Mouse (Mus musculus) spleen, adult 18-20 months (tissue): Measurements from ENCODE around the gene Hist1h3e.
"Not testable (repeated sequence)": the region's sequence is repeated elsewhere in the genome, so short reads cannot be mapped to it uniquely, and the experiment has no call there.

Experiments
- DNase-seq, 2 experiments: peaks; one replicate each; pipeline ENCODE4 v3.0.0; 2022; ENCODE audit warnings: mixed read lengths in 2 of 2

Gene Hist1h3e

DNA sequence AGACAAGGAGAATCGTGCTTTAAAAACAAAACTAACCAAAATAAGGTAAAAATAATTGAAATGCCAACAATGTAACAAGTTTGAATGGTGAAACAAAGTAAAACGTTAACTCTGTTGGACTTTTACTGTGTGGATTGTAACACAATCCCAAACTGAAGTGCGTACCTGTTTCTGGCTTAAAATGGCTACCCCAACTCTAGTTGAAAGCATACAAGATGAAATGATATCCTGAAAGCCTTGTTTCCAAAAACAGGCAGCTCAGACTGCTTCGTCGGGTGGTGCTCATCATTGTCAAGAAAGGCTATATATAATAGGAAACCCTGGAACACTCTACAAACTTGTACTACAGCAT is 662 bp downstream of the Hist1h3e start:
- DNase-seq: not testable (repeated sequence)

DNA sequence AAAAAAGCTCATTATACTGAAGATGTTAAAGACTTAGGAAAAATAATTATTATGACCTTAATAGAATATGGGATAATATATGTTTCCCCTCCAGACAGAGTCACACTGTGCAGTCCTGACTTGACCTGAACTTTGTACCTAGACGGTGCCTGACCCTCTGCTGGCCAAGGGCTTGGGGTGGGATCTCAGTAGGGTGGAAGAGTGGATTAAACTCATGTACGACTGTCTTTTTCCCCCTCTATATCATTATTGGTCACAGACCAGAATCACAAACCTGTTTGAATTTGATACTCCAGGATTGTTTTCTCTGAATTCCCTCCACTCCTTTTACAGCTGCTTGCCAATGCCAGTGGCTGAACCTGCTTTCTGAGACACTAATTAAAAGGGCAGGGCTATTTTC is 1.5 kb downstream of the Hist1h3e start:
- not testable (repeated sequence) for DNase-seq

- DNase-seq: no peak
Observed at GRCm38 (mm10) chr13:23556906-23557305, 5.3 kb downstream of the Hist1h3e start.

GRCm38 (mm10) chr13:23555839-23556416 is 6.2 kb downstream of the Hist1h3e start:
- DNase-seq: no peak

DNA sequence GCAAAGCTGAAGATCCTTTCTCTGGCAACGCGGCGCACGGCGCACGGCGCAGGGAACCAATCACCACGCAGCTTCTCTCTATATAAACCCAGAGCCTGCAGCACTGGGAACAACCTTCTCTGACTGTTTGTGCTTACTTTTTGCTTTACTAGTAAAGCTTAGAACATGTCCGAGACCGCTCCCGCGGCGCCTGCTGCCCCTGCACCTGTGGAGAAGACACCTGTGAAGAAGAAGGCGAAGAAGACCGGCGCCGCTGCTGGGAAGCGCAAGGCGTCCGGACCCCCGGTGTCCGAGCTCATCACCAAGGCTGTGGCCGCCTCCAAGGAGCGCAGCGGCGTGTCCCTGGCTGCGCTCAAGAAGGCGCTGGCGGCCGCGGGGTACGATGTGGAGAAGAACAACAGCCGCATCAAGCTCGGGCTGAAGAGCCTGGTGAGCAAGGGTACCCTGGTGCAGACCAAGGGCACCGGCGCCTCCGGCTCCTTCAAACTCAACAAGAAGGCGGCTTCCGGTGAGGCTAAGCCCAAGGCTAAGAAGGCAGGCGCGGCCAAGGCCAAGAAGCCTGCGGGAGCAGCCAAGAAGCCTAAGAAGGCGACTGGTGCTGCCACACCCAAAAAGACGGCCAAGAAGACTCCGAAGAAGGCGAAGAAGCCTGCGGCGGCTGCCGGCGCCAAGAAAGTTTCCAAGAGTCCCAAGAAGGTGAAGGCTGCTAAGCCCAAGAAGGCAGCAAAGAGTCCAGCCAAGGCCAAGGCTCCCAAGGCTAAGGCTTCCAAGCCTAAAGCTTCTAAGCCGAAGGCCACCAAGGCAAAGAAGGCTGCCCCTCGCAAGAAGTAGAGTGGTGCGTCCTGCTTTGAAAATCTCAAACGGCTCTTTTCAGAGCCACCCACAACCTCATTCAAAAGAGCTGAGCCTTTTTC is 7.0 kb downstream of the Hist1h3e start:
- DNase-seq: peak; percentile 66 to 69

DNA sequence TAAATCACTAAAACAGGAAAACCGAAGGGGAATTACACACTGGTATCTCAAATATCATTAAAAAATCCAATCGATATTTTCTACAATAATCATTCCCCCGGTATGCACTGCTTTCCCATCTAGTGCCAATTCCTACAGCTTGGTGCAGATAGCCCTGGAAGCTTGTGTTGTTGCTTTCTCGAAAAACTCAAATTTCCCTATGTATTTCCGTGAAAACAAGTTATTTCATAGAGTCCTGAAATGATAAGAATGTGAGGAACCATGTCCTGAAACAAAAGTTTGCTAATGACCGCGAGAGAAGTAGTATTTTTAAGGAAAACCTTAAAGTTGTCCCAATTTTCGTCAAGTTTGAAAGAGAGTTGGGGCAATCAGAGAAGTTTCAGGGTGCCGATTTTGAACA is 7.8 kb downstream of the Hist1h3e start:
- DNase-seq: no peak

DNA sequence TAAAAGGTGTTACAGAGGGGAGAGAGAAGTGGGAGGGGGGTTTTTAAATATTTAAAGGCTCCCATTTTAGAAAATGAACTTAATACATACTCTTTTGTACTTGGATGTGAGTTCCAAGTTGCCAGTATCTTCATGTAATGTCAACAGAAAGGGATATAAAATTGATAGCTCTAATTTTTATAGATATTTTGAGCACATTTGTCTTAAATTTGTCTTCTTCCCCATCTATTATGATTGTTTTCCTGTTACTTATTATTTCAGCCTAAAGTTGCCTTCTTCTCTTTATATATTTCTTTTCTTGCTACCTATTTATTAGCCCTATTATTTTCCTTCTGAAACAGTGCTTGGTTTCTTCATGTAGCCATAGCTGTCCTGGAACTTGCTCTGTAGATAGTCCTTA is 9.2 kb downstream of the Hist1h3e start, which contains the start of gene Hist1h1d:
Gene Hist1h1d, plus strand, starts transcription at position 301 of the 400 bp plus-strand sequence.
- no peak for DNase-seq

DNA sequence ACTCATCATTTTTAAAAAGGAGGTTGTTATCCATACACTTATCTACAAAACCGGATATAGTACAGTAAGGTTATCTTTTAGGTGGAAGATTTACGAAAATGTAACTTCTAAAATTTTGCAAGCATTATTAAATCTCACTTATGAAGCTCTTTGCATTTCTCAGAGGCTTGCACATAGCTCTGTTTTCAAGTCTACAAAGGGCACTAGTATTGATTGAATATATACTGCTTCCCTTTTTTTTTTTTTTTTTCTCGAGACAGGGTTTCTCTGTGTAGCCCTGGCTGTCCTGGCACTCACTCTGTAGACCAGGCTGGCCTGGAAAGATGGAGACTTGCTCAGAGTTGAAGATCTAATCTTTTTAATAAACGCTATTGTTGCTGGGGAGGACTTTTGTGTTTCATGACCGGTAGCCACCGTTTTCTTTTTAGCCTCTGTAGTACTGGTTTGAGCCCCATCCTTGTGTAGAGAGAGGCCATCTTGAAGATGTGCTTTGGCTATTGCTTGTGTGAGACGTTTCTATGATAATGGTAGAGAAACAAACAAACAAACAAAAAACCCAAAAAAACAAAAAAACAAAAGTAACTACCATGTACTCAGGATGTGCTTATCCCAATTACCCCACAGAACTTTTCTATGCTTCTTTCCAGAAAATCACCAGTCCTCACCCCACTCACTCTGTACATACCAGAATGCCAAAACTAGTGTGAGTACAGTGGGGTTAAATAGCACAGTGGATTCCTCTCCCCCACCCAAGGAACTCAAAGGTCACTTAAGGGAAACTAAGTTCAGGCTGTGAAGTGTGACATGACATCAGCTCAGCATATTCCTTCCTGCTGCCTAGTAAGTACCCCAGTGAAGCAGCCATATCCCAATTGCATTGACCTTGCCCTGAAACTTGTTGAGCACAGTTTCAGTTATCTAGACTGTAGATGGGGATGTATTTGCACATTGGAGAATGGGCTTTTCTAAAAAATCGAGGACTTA is 9.9 kb downstream of the Hist1h3e start:
- DNase-seq: no peak

- peak; percentile 60 to 65 for DNase-seq
Observed at GRCm38 (mm10) chr13:23551146-23551834, 10.9 kb downstream of the Hist1h3e start, which contains the start of gene Hist1h4f. Gene Hist1h4f (minus strand): TSS chr13:23551648.

DNA sequence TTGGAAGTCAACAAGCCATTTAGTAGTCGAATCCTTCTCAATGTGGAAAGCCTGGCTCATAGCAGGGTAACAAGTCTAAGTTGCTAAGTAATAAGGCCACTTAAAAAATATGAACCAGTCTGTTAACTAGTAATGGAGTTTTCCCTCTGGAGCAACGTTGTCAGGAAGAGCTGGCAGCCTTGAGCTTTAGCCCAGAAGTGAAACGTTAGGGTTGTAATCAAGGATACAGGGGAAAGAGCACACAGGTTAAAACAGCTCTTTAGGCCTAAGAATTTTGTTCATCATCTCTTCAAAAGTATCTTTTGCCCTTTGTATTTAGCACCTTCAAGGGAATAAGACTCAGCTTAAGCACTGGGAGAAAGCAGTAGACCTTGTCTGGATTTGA is 11.4 kb downstream of the Hist1h3e start:
- no peak for DNase-seq

- no peak for DNase-seq
Observed at GRCm38 (mm10) chr13:23546694-23547093, 15.5 kb downstream of the Hist1h3e start.

- DNase-seq: not testable (repeated sequence)
Observed at GRCm38 (mm10) chr13:23544787-23545120, 17.4 kb downstream of the Hist1h3e start.

DNA sequence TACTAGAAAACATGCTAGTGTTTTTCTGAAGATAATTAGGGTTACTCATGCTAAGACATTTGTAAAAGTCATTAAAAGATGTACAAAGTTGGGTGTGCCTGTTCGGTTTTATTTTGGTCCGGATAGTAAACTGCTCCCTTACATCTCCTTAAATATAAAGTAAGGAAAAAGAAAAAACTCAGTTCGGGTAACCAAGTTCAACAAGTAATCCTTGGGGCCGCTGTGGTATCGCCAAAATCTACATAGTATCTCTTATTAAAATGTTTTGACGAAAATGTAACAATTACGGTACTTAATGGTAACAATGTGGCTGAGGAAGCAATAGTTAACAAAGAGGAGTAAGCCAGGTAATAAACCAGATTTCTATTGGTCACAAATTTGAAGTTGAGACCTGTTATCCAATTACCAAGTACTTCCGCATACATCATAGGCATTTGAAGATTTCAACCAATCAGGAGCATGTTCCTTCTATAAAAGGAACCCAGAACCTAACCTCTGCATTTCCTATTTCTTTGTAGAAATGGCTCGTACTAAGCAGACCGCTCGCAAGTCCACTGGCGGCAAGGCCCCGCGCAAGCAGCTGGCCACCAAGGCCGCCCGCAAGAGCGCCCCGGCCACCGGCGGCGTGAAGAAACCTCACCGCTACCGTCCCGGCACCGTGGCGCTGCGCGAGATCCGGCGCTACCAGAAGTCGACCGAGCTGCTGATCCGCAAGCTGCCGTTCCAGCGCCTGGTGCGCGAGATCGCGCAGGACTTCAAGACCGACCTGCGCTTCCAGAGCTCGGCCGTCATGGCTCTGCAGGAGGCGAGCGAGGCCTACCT is 18.0 kb downstream of the Hist1h3e start, which contains the start of gene Hist1h3f:
Gene Hist1h3f, plus strand, starts transcription at position 88 of the 822 bp plus-strand sequence.
- peak; percentile 52 to 66 for DNase-seq

DNA sequence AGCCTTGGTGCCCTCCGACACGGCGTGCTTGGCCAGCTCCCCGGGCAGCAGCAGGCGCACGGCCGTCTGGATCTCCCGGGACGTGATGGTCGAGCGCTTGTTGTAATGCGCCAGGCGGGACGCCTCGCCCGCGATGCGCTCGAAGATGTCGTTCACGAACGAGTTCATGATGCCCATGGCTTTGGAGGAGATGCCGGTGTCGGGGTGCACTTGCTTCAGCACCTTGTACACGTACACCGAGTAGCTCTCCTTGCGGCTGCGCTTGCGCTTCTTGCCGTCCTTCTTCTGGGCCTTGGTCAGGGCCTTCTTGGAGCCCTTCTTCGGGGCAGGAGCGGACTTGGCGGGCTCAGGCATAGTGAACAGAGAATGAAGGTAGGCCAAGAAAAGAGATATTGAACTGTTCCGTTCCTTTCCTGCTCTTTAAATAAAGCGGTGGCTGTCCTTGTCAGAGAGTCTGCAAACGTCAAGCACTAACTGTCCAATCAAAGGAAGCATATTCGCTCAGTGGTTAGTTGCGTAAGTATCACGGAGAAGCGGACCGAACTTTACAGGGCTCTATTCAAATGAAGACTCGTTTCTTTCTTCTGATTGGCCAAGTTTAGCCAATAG is 19.1 kb downstream of the Hist1h3e start, which contains the start of gene Hist1h2bh:
Gene Hist1h2bh, minus strand, starts transcription at position 394 of the 609 bp plus-strand sequence.
- peak; percentile 42 to 53 for DNase-seq

DNA sequence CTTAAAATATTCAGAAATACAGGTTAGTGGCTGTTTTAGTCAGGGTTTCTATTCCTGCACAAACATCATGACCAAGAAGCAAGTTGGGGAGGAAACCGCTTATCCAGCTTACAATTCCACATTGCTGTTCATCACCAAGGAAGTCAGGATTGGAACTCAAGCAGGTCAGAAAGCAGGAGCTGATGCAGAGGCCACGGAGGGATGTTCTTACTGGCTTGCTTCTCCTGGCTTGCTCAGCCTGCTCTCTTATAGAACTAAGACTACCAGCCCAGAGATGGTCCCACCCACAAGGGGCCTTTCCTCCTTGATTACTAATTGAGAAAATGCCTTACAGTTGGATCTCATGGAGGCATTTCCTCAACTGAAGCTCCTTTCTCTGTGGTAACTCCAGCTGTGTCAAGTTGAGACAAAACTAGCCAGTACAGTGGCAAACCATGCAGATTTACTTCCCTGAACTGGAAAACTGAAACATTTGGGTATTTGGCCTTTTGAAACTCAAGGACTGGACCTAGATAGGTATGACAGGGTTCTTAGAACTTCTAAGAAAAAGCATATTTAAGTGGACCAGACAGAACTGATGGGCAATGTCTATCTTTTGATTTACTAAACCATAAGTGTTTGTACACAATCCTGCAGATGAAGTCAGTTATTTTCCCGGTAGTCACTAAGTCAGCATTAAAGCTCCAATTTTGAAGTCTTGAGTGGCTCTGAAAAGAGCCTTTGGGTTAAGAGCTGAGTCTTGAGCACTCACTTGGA is 19.8 kb downstream of the Hist1h3e start:
- not testable (repeated sequence) for DNase-seq

- no peak for DNase-seq
Observed at GRCm38 (mm10) chr13:23541497-23541896, 20.7 kb downstream of the Hist1h3e start.

DNA sequence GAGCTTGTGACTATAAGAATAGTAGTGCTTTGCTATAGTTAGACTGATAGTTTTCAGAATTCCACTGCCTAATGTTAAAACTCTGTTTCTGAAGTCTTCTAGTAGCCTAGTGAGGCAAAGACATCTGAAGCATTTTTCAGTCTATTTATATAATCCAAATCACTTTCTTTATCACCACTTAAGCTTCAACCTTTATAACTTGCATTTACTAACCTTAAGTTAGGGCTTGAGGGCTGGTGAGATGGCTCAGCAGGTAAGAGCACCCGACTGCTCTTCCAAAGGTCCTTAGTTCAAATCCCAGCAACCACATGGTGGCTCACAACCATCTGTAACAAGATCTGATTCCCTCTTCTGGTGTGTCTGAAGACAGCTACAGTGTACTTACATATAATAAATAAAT is 22.3 kb downstream of the Hist1h3e start:
- DNase-seq: not testable (repeated sequence)

- DNase-seq: no peak
Observed at GRCm38 (mm10) chr13:23538249-23538648, 23.9 kb downstream of the Hist1h3e start.

DNA sequence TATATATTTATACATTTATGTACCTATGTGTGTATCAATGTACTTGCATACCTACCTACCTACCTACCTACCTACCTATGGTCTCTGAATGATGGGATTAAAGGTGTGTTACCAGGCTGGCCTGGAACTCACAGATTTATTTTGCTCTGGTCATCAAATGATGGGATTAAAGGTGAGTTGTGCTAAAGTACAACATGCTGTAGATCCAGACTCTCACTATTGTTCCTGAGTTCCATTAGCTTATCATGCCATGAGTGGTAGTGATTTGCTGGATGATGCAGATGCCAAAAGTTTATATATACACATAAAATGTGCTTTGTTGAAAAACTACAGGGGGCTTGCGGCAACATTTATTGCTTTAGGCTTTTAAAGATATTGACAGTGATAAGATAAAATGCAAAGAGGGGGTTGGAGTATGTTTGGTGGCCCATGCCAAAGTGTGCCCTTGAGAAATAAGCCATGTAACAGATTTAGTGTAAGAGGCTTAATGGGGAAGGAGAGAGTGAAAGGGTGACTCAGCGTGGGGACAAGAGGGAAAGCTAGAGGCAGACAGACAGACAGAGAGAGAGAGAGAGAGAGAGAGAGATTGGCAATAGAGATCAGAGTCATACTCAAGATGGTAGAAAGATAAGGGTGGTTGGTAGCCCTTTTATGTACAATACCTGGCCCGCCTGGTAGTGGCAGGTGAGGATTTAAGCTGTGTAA is 25.0 kb downstream of the Hist1h3e start:
- DNase-seq: no peak
